Mouse (Mus musculus): ENCODE results near the gene Tmem63c.

Tmem63c gene

DNA sequence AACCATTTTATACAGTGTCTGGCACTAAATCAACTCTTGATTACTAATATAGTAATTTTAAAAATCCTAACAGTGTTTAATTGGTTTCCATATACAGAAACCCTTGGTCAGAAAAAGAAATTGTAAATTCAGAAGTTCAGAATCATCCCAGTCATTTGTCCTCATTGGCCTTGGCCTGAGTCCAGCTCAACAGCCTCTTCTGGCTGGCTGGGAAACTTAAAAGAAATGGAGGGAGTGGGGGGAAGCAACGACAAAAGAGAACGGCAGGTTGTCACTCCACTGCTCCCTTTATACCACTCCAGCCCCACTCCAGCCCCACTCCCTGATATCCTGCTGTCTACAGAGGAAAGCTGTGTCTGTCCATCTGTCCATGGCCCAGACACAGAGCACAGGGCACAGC lies 110.0 kb downstream of the Tmem63c start:
- DNase-seq (ENCODE audit: low read depth, low spot score): no peak

DNA sequence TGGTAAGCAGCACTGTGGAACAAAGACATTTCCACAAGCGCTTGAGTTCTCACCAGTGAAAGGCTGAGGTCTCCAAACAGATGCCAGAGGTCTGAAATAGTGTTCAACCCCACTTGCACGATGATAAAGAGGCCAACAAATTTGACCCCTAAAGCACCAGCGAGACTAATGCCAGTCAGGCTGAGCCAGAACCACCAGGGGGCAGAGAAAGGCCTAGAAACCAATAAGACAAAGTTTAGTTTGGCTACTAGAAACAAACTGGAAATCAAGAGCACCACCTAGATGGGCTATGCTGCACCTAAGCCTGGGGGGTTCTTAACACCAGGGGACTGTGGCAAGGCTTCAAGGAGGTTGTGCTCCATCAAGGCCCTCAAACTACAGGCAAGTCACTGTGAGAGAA lies 110.5 kb downstream of the Tmem63c start:
- peak; percentile 32 for DNase-seq (ENCODE audit: low read depth, low spot score)

DNA sequence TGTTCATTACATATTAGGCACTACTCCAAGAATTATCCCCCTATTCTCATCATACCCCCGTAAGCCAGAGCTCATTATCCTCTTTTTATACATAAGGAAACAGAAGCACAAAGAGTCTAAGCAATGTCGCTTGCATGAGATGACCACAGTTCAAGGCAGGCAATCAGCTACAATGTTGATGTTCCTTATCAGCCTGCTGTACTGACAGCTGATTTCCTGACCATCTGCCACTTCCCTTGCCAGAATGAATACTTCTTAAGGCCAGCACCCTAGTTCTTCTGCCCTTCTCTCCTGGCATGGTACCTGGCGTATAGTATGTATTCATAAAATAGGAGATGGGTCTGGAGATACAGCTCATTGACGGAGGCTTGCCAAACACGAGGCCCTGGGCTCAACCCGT lies 111.1 kb downstream of the Tmem63c start:
- DNase-seq (ENCODE audit: low read depth, low spot score): no peak

DNA sequence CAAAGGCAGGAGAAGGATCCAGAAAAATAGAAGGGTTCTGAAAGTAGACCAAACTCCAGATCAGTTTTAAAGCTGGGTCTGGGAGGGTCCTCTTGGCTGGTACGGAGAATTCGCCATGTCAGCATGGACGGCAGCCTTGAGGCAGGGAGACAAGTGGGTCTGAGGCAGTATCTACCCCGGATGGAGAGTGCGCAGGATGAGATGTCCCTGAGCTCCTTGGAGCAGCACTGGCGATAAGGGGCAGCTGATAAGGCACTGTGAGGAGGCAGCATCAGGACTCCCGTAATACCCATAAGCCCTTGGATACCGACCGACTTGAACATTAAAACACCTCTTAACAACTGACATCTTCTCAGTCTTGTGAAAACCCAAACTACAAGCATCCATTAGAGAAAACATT lies 111.6 kb downstream of the Tmem63c start:
- DNase-seq (ENCODE audit: low read depth, low spot score): no peak

DNA sequence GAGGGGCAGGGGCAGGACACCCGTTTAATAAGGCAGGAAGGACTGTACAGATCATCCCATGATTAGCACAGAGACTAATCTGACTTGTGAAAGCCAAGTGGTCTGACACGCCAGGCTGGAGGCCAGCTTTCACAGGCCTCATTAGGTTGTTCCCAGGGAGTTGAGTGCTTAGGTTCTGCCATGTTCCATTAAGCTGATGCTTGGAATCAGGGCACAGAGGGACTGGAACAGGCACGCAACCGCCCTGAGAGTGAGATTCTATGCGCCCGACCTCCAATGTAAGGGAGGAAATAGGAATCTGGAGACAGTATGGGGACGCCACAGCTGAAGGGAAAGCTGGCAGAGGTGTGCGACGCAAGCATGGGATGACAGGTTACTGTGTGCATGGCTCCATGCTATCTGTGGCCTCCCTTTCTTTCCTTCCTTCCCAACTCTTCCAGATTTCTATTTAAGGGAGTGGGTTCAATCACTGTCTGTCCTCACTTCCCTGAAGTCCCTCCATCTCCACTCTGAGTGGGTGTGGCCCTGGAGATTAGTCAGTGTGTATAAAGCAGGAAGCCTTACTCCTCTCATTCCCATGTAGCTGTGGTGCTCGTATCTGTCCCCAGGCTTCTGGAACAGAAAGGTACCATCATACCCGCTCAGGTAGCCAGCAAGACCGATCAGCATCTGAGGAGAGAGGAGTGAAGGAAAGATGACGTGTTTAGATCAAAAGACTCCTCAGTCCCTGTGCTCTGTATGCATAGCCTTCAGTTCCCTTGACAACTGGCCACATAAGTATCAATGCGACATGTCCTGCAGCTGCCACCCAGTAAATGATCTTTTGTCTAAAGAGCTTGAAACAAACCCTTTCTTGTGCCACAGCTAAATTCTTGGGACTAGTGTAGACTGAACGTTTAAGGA lies 116.5 kb downstream of the Tmem63c start:
- DNase-seq (ENCODE audit: low read depth, low spot score): no peak

DNA sequence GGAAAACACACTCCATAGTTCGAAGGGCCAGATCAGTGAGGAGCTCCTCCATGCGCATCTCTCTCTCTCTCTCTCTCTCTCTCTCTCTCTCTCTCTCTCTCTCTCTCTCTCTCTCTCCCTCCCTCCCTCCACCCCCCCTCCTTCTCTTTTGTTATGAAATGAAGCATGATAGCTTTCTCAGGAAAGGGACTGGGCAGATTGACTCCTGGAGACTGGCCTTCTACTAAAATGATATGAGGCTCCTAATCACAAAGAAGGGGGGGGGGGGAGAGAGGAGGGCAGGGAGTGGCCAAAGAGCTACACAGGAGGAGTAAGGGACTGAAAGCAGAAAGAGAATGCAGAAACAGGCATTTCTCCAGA lies 117.2 kb downstream of the Tmem63c start:
- no peak for DNase-seq (ENCODE audit: low read depth, low spot score)

DNA sequence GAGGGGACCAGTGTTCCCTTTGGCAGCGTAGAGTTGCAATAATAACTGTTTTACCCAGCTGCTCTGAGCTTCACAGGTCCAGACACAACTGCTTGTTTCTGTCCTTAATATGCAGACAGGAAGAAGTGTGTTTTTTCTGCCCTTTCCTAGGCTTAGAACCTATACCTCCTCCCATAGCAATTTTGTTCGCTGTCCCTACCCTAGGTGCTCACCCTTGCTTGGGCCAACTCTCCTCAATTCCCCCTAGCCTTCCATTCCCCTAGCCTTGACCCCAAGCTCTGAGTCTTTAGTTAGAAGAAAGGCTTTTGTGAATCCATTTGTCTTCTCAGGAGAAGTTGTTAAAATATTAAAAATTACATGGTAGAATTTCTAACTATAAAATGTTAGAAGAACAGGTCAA lies 117.6 kb downstream of the Tmem63c start:
- no peak for DNase-seq (ENCODE audit: low read depth, low spot score)
